Mouse (Mus musculus): ENCODE measurements around the gene Fam181a.

- no peak for TF ChIP-seq CTCF (IDR thresholded peaks at IDR 0.05; ENCODE audit: borderline replicate concordance, extremely low read depth, insufficient read depth, insufficient read length)
- TF ChIP-seq POLR2A (IDR thresholded peaks at IDR 0.05; ENCODE audit: borderline replicate concordance, extremely low read depth, insufficient read depth, insufficient read length, poor library complexity, severe bottlenecking), result no peak
Measured at GRCm38 (mm10) chr12:103332879-103333278, 22.1 kb downstream of the Fam181a start.

Data from brain, embryonic 14.5 days (tissue).